Comparison of ENCODE assay signal across 8 mouse cellular contexts in genomic region chr7:24546068-24546614, GRCm38 (mm10). TPM values are rescaled to one million over a fixed set of nuclear protein-coding genes. Genes with fewer than 3 reads are reported as not detected.
DNase-seq lines count a peak whose midpoint lies in the region; ATAC-seq and TF ChIP-seq lines count a peak whose summit lies in the region.

Gene Pinlyp (minus strand): TSS chr7:24546118.
Gene Xrcc1 (plus strand): TSS chr7:24546289.

- no peaks in the 10 kb centered on the region; the same call in 1 of the 2 replicates for H3K4me1 ChIP-seq in lung, postnatal 0 days (ENCODE audit: insufficient read depth, low read depth, low read length)
- peaks cover 20% of the 10 kb centered on the region for H3K4me1 ChIP-seq in forebrain, embryonic 10.5 days
- H3K4me1 ChIP-seq in intestine, embryonic 16.5 days (ENCODE audit: control insufficient read depth, insufficient read depth, low read length): peaks cover 11% of the 10 kb centered on the region
- H3K4me1 ChIP-seq in midbrain, embryonic 13.5 days (replicated peaks): peaks cover 18% of the 10 kb centered on the region

- H3K4me2 ChIP-seq in lung, postnatal 0 days (replicated peaks; ENCODE audit: low read depth, low read length): peak within 1 kb of the TSS; percentile 73
- peak within 1 kb of the TSS; percentile 76 for H3K4me2 ChIP-seq in intestine, embryonic 16.5 days (ENCODE audit: low read depth, low read length)
- H3K4me2 ChIP-seq in midbrain, embryonic 13.5 days (replicated peaks): peak within 1 kb of the TSS; percentile 75

- DNase-seq in lung, postnatal 0 days (ENCODE audit: low spot score): no peak
- DNase-seq in lung, postnatal 36 days: no peak
- no peak for DNase-seq in forebrain, embryonic 10.5 days (ENCODE audit: extremely low spot score, low spot score)
- no peak for DNase-seq in left cerebral cortex, postnatal 10 days (ENCODE audit: extremely low spot score in 1 of 2, low spot score in 2 of 2)
- DNase-seq in left cerebral cortex, postnatal 36 days (ENCODE audit: low spot score in 2 of 2): no peak
- DNase-seq in adrenal gland, postnatal 25 days: no peak

- H3K9ac ChIP-seq in lung, postnatal 0 days (replicated peaks; ENCODE audit: low read depth): peak within 1 kb of the TSS; percentile 77
- H3K9ac ChIP-seq in intestine, embryonic 16.5 days (ENCODE audit: low read depth, low read length): peak within 1 kb of the TSS; percentile 87
- H3K9ac ChIP-seq in midbrain, embryonic 13.5 days (replicated peaks): peak within 1 kb of the TSS; percentile 79

- H3K27ac ChIP-seq in lung, postnatal 0 days (ENCODE audit: low read length): peak within 1 kb of the TSS; percentile 64
- peak within 1 kb of the TSS; percentile 93 for H3K27ac ChIP-seq in forebrain, embryonic 10.5 days
- H3K27ac ChIP-seq in intestine, embryonic 16.5 days (ENCODE audit: low read length): peak within 1 kb of the TSS; percentile 74
- peak within 1 kb of the TSS; percentile 64 for H3K27ac ChIP-seq in midbrain, embryonic 13.5 days

- peak within 1 kb of the TSS; percentile 75 for H3K4me3 ChIP-seq in lung, postnatal 0 days (ENCODE audit: low read depth, low read length)
- H3K4me3 ChIP-seq in forebrain, embryonic 10.5 days: peak within 1 kb of the TSS; percentile 73
- H3K4me3 ChIP-seq in intestine, embryonic 16.5 days (ENCODE audit: low read length): peak within 1 kb of the TSS; percentile 70
- H3K4me3 ChIP-seq in midbrain, embryonic 13.5 days (replicated peaks): peak within 1 kb of the TSS; percentile 82

- intact Hi-C loops in left cerebral cortex, postnatal 10 days (cut with DNase I): no loop called here
- intact Hi-C loops in left cerebral cortex, postnatal 36 days (cut with DNase I): no loop called here

- ATAC-seq in lung, postnatal 0 days: no peak
- ATAC-seq in intestine, embryonic 16.5 days: no peak; the same call in 1 of the 2 replicates
- ATAC-seq in midbrain, embryonic 13.5 days: peak; percentile 18; the same call in 1 of the 2 replicates

- WGBS in lung, postnatal 0 days: 31% methylated on average over 13 of the region's 13 CpGs
- 41% methylated on average over 13 of the region's 13 CpGs for WGBS in forebrain, embryonic 10.5 days
- 31% methylated on average over 13 of the region's 13 CpGs for WGBS in intestine, embryonic 16.5 days
- WGBS in midbrain, embryonic 13.5 days: 38% methylated on average over 13 of the region's 13 CpGs

- H3K9me3 ChIP-seq in lung, postnatal 0 days (ENCODE audit: low read length): no peaks in the 10 kb centered on the region
- peaks cover 4% of the 10 kb centered on the region; the same call in 1 of the 2 replicates for H3K9me3 ChIP-seq in forebrain, embryonic 10.5 days
- H3K9me3 ChIP-seq in intestine, embryonic 16.5 days (ENCODE audit: control insufficient read depth, low read length): peaks cover 3% of the 10 kb centered on the region; the same call in 1 of the 2 replicates
- H3K9me3 ChIP-seq in midbrain, embryonic 13.5 days: no peaks in the 10 kb centered on the region

- H3K36me3 ChIP-seq in lung, postnatal 0 days (ENCODE audit: insufficient read depth, low read length): no peaks in the 10 kb centered on the region
- peaks cover 33% of the 10 kb centered on the region for H3K36me3 ChIP-seq in forebrain, embryonic 10.5 days (replicated peaks)
- H3K36me3 ChIP-seq in intestine, embryonic 16.5 days (ENCODE audit: control insufficient read depth, insufficient read depth, low read length): 0 out of 2 replicates have a peak, but pooled peaks cover 3% of the 10 kb centered on the region
- H3K36me3 ChIP-seq in midbrain, embryonic 13.5 days: peaks cover 13% of the 10 kb centered on the region

- no peak for TF ChIP-seq EP300 in lung, postnatal 0 days (IDR thresholded peaks at IDR 0.05)

- TF ChIP-seq CTCF in lung, postnatal 0 days (IDR thresholded peaks at IDR 0.05): no peak

- H3K27me3 ChIP-seq in lung, postnatal 0 days (replicated peaks; ENCODE audit: insufficient read depth, low read length): no peaks in the 10 kb centered on the region
- H3K27me3 ChIP-seq in forebrain, embryonic 10.5 days (ENCODE audit: poor library complexity, severe bottlenecking): no peaks in the 10 kb centered on the region
- no peaks in the 10 kb centered on the region for H3K27me3 ChIP-seq in intestine, embryonic 16.5 days (replicated peaks; ENCODE audit: control insufficient read depth, insufficient read depth, low read length)
- no peaks in the 10 kb centered on the region for H3K27me3 ChIP-seq in midbrain, embryonic 13.5 days

RNA-seq across cellular contexts. Expression of gene Pinlyp, which starts in this region (rescaled TPM):
- 0.19 and 0.39 TPM in 2 replicates for polyA plus RNA-seq in lung, postnatal 0 days (2015; fragmentation: Nextera tagmentation; extraction: Ambion mirVana)
- polyA plus RNA-seq in forebrain, embryonic 10.5 days (2016; fragmentation: Nextera tagmentation; extraction: Ambion mirVana): not detected in 2 replicates
- 0.16 TPM in 1 of 2 replicates, not detected in the other for polyA plus RNA-seq in intestine, embryonic 16.5 days (2015; fragmentation: Nextera tagmentation; extraction: Ambion mirVana)
- polyA plus RNA-seq in midbrain, embryonic 13.5 days (2015; fragmentation: Nextera tagmentation; extraction: Ambion mirVana): not detected in 2 replicates
- total RNA-seq in left cerebral cortex, postnatal 10 days (2021): not detected
- not detected for total RNA-seq in left cerebral cortex, postnatal 36 days (2021)
- total RNA-seq in adrenal gland, postnatal 25 days (2021): not detected in 2 replicates

RNA-seq across cellular contexts. Expression of gene Xrcc1, which starts in this region (rescaled TPM):
- 35.4 and 37.0 TPM in 2 replicates for polyA plus RNA-seq in lung, postnatal 0 days (2015; fragmentation: Nextera tagmentation; extraction: Ambion mirVana)
- polyA plus RNA-seq in forebrain, embryonic 10.5 days (2016; fragmentation: Nextera tagmentation; extraction: Ambion mirVana): 174 and 177 TPM in 2 replicates
- polyA plus RNA-seq in intestine, embryonic 16.5 days (2015; fragmentation: Nextera tagmentation; extraction: Ambion mirVana): 79.8 and 88.1 TPM in 2 replicates
- 65.8 and 71.4 TPM in 2 replicates for polyA plus RNA-seq in midbrain, embryonic 13.5 days (2015; fragmentation: Nextera tagmentation; extraction: Ambion mirVana)
- 10 to 100 TPM; 32.5 to 41.2 TPM for total RNA-seq in left cerebral cortex, postnatal 10 days (2021)
- 10 to 100 TPM; 29.8 to 41.4 TPM for total RNA-seq in left cerebral cortex, postnatal 36 days (2021)
- 38.0 and 51.2 TPM in 2 replicates for total RNA-seq in adrenal gland, postnatal 25 days (2021)
